Mouse (Mus musculus) heart, embryonic 16.5 days (tissue): ENCODE results near the gene Scd4. TPM values are rescaled to one million over a fixed set of nuclear protein-coding genes. Genes with fewer than 3 reads are reported as not detected.

Experiments used
- ATAC-seq: fragments of 200-750 bp; cut with Nextera tagmentation; replicated peaks from 2 replicates; pipeline ENCODE4 v1.8.0; 2017; ENCODE audit warnings: moderate number of reproducible peaks; ENCODE audit not compliant: insufficient read depth, low FRiP score; ENCODE audit errors: extremely low read depth
- H3K27ac ChIP-seq: fragments of 300-500 bp; sonication (generic); 2 replicates; pipeline ENCODE4 v1.5.1; 2014; ENCODE audit warnings: mild to moderate bottlenecking, low read length, control low read depth, moderate library complexity
- H3K27me3 ChIP-seq: fragments of 300-500 bp; sonication (generic); 2 replicates; pipeline ENCODE4 v1.6.1; 2014; ENCODE audit warnings: low read length, mixed read lengths; ENCODE audit not compliant: control insufficient read depth, insufficient read depth
- H3K36me3 ChIP-seq: fragments of 300-500 bp; sonication (generic); 2 replicates; pipeline ENCODE4 v1.6.1; 2014; ENCODE audit not compliant: control insufficient read depth, insufficient read depth
- H3K4me1 ChIP-seq: fragments of 300-500 bp; sonication (generic); 2 replicates; pipeline ENCODE4 v1.6.1; 2014; ENCODE audit warnings: low read length, mixed read lengths; ENCODE audit not compliant: control insufficient read depth, insufficient read depth
- H3K4me2 ChIP-seq: fragments of 300-500 bp; sonication (generic); 2 replicates; pipeline ENCODE4 v1.6.1; 2014; ENCODE audit warnings: low read depth, mild to moderate bottlenecking, control low read depth, low read length
- H3K4me3 ChIP-seq: fragments of 300-500 bp; sonication (generic); 2 replicates; pipeline ENCODE4 v1.5.1; 2014; ENCODE audit warnings: mild to moderate bottlenecking, control low read depth, low read length
- H3K9ac ChIP-seq: fragments of 300-500 bp; sonication (generic); 2 replicates; pipeline ENCODE4 v1.6.1; 2014; ENCODE audit warnings: low read length, control low read depth
- H3K9me3 ChIP-seq: fragments of 300-500 bp; sonication (generic); replicated peaks from 2 replicates; pipeline ENCODE4 v1.6.1; 2016; ENCODE audit warnings: low read length; ENCODE audit not compliant: control insufficient read depth
- WGBS: fragments of 180-500 bp; shearing (Covaris S2); extraction: QIAGEN DNeasy Blood & Tissue Kit; methylation state at CpG from one replicate; pipeline ENCODE4 v1.1.7; 2014; 5-methylcytosine and 5-hydroxymethylcytosine counted together
- microRNA-seq: library from miRNA; unstranded; fragments of <30 nt; microRNA quantifications from one replicate; pipeline ENCODE4, GENCODE M21; 2017
- polyA plus RNA-seq: library from polyadenylated mRNA; unstranded; fragments of >200 nt; fragmentation: Nextera tagmentation; extraction: Ambion mirVana; gene quantifications from 2 replicates; pipeline ENCODE4 v1.2.1, GENCODE M21; 2015

Gene Scd4
- polyA plus RNA-seq, 1 experiment from 2014 or later = 4.8 TPM

- Histone ChIP-seq H3K36me3 (no peaks in the 10 kb centered on the region), H3K9ac (peak overlapping the region; percentile 77), H3K4me1 (peaks cover 15% of the 10 kb centered on the region), H3K27ac (peak overlapping the region; percentile 91), H3K4me3 (peak overlapping the region; percentile 63), H3K27me3 (no peaks in the 10 kb centered on the region), H3K4me2 (peak overlapping the region; percentile 81), H3K9me3 (no peaks in the 10 kb centered on the region)
- WGBS = 4% methylated on average over 41 of the region's 41 CpGs
- peak; percentile 96 for ATAC-seq
These were observed 55.9 kb downstream of the Scd4 start for GRCm38 (mm10) chr19:44388475-44389428.

GRCm38 (mm10) chr19:44389507-44389906 lies 56.6 kb downstream of the Scd4 start:
- Histone ChIP-seq H3K4me3 (no peak overlapping the region), H3K27me3 (no peaks in the 10 kb centered on the region), H3K9ac (no peak overlapping the region), H3K4me2 (no peak overlapping the region), H3K36me3 (no peaks in the 10 kb centered on the region), H3K9me3 (no peaks in the 10 kb centered on the region), H3K4me1 (peaks cover 15% of the 10 kb centered on the region), H3K27ac (no peak overlapping the region)
- WGBS = 58% methylated on average over 1 of the region's 1 CpGs
- ATAC-seq = no peak

- Histone ChIP-seq H3K27ac (no peak overlapping the region), H3K4me3 (no peak overlapping the region), H3K4me1 (peaks cover 15% of the 10 kb centered on the region), H3K4me2 (no peak overlapping the region), H3K36me3 (no peaks in the 10 kb centered on the region), H3K9me3 (no peaks in the 10 kb centered on the region), H3K27me3 (no peaks in the 10 kb centered on the region), H3K9ac (no peak overlapping the region)
- ATAC-seq = no peak
- 86% methylated on average over 4 of the region's 4 CpGs for WGBS
These were observed 59.0 kb downstream of the Scd4 start for GRCm38 (mm10) chr19:44391856-44392255.

- no peak overlapping the region for H3K27ac ChIP-seq
- no peak for ATAC-seq
- H3K27me3 ChIP-seq = no peaks in the 10 kb centered on the region
- no peaks in the 10 kb centered on the region for H3K36me3 ChIP-seq
- no peak overlapping the region for H3K4me2 ChIP-seq
- H3K4me3 ChIP-seq = no peak overlapping the region
- no peaks in the 10 kb centered on the region for H3K9me3 ChIP-seq
- peaks cover 13% of the 10 kb centered on the region for H3K4me1 ChIP-seq
- no peak overlapping the region for H3K9ac ChIP-seq
- 77% methylated on average over 5 of the region's 5 CpGs for WGBS
These were observed 59.6 kb downstream of the Scd4 start for GRCm38 (mm10) chr19:44392339-44393009.

- WGBS = 58% methylated on average over 5 of the region's 5 CpGs
- Histone ChIP-seq H3K27me3 (no peaks in the 10 kb centered on the region), H3K36me3 (no peaks in the 10 kb centered on the region), H3K4me2 (no peak overlapping the region), H3K9ac (no peak overlapping the region), H3K27ac (no peak overlapping the region), H3K9me3 (no peaks in the 10 kb centered on the region), H3K4me3 (no peak overlapping the region), H3K4me1 (peaks cover 2% of the 10 kb centered on the region; the same call in 1 of the 2 replicates)
- no peak for ATAC-seq
These were observed 61.1 kb downstream of the Scd4 start for GRCm38 (mm10) chr19:44393962-44394422.

GRCm38 (mm10) chr19:44394972-44395371 lies 62.1 kb downstream of the Scd4 start:
- no peak overlapping the region for H3K4me3 ChIP-seq
- no peaks in the 10 kb centered on the region for H3K9me3 ChIP-seq
- H3K4me2 ChIP-seq = no peak overlapping the region
- 52% methylated on average over 7 of the region's 7 CpGs for WGBS
- no peak overlapping the region for H3K9ac ChIP-seq
- no peaks in the 10 kb centered on the region for H3K27me3 ChIP-seq
- H3K27ac ChIP-seq = no peak overlapping the region
- H3K36me3 ChIP-seq = no peaks in the 10 kb centered on the region
- H3K4me1 ChIP-seq = no peaks in the 10 kb centered on the region
- ATAC-seq = no peak

Small RNA genes within 50 kb of the gene (microRNA-seq; reads per million reads assigned to microRNA genes)
- 2.7 reads per million, percentile 9 among the genes with 10 or more reads in this experiment for gene Mir5114

Other genes starting within 250 kb of the Scd4 start
- gene Chuk, start 225.6 kb upstream of the Scd4 start, polyA plus RNA-seq = 28.0 and 31.5 TPM in 2 replicates
- 17.1 and 19.9 TPM in 2 replicates for gene Cwf19l1, start 197.2 kb upstream of the Scd4 start, polyA plus RNA-seq
- gene Bloc1s2, start 186.6 kb upstream of the Scd4 start, polyA plus RNA-seq = 50.0 and 63.3 TPM in 2 replicates
- 0.04 TPM in 1 of 2 replicates, not detected in the other for gene Pkd2l1, start 140.7 kb upstream of the Scd4 start, polyA plus RNA-seq
- gene Scd3, start 129.8 kb upstream of the Scd4 start, polyA plus RNA-seq = 0.16 and 0.40 TPM in 2 replicates
- gene Scd2, start 39.4 kb upstream of the Scd4 start, polyA plus RNA-seq = 134 and 148 TPM in 2 replicates
- 1.1 and 1.2 TPM in 2 replicates for gene Scd1, start 74.8 kb downstream of the Scd4 start, polyA plus RNA-seq
- 0.08 TPM in 1 of 2 replicates, not detected in the other for gene Wnt8b, start 160.4 kb downstream of the Scd4 start, polyA plus RNA-seq
- gene Sec31b, start 212.8 kb downstream of the Scd4 start, polyA plus RNA-seq = 2.2 and 2.3 TPM in 2 replicates
- gene Gm20538, start 219.7 kb downstream of the Scd4 start, polyA plus RNA-seq = not detected in 2 replicates
- gene Ndufb8, start 222.3 kb downstream of the Scd4 start, polyA plus RNA-seq = 1,230 and 1,261 TPM in 2 replicates
- 22.2 and 27.6 TPM in 2 replicates for gene Hif1an, start 229.8 kb downstream of the Scd4 start, polyA plus RNA-seq